Mouse (Mus musculus): ENCODE data around the gene Plbd2.

The Plbd2 gene

GRCm38 (mm10) chr5:120503144-120503795 is at the start of gene Plbd2:
TSS of gene Plbd2 (minus strand) at chr5:120503625.
- peak; percentile 78 to 94 for DNase-seq (ENCODE audit: low spot score in 2 of 2)

GRCm38 (mm10) chr5:120550673-120551072 is 47.2 kb upstream of the Plbd2 start:
- DNase-seq (ENCODE audit: low spot score in 2 of 2): no peak

GRCm38 (mm10) chr5:120550137-120550536 is 46.7 kb upstream of the Plbd2 start:
- no peak for DNase-seq (ENCODE audit: low spot score in 2 of 2)

- no peak for DNase-seq (ENCODE audit: low spot score in 2 of 2)
Observed at GRCm38 (mm10) chr5:120548236-120548850, 44.9 kb upstream of the Plbd2 start.

- no peak for DNase-seq (ENCODE audit: low spot score in 2 of 2)
Observed at GRCm38 (mm10) chr5:120536632-120537031, 33.2 kb upstream of the Plbd2 start.

GRCm38 (mm10) chr5:120536046-120536445 is 32.6 kb upstream of the Plbd2 start:
- peak in 1 of 2 experiments; percentile 62 for DNase-seq (ENCODE audit: low spot score in 2 of 2)

- DNase-seq (ENCODE audit: low spot score in 2 of 2): no peak
Observed at GRCm38 (mm10) chr5:120534686-120535075, 31.3 kb upstream of the Plbd2 start.

- no peak for DNase-seq (ENCODE audit: low spot score in 2 of 2)
Observed at GRCm38 (mm10) chr5:120534071-120534685, 30.8 kb upstream of the Plbd2 start.

- no peak for DNase-seq (ENCODE audit: low spot score in 2 of 2)
Observed at GRCm38 (mm10) chr5:120531631-120532030, 28.2 kb upstream of the Plbd2 start.

GRCm38 (mm10) chr5:120527296-120527964 is 24.0 kb upstream of the Plbd2 start:
- DNase-seq (ENCODE audit: low spot score in 2 of 2): no peak

- DNase-seq (ENCODE audit: low spot score in 2 of 2): no peak
Observed at GRCm38 (mm10) chr5:120526311-120526710, 22.9 kb upstream of the Plbd2 start.

GRCm38 (mm10) chr5:120525737-120526136 is 22.3 kb upstream of the Plbd2 start:
- no peak for DNase-seq (ENCODE audit: low spot score in 2 of 2)

GRCm38 (mm10) chr5:120524736-120525135 is 21.3 kb upstream of the Plbd2 start:
- no peak for DNase-seq (ENCODE audit: low spot score in 2 of 2)

- no peak for DNase-seq (ENCODE audit: low spot score in 2 of 2)
Observed at GRCm38 (mm10) chr5:120522649-120523048, 19.2 kb upstream of the Plbd2 start.

- no peak for DNase-seq (ENCODE audit: low spot score in 2 of 2)
Observed at GRCm38 (mm10) chr5:120517552-120517951, 14.1 kb upstream of the Plbd2 start.

- no peak for DNase-seq (ENCODE audit: low spot score in 2 of 2)
Observed at GRCm38 (mm10) chr5:120516221-120516984, 13.0 kb upstream of the Plbd2 start.

GRCm38 (mm10) chr5:120515451-120515850 is 12.0 kb upstream of the Plbd2 start:
- no peak for DNase-seq (ENCODE audit: low spot score in 2 of 2)

GRCm38 (mm10) chr5:120514754-120515153 is 11.3 kb upstream of the Plbd2 start:
- no peak for DNase-seq (ENCODE audit: low spot score in 2 of 2)

GRCm38 (mm10) chr5:120514031-120514677 is 10.7 kb upstream of the Plbd2 start:
- DNase-seq (ENCODE audit: low spot score in 2 of 2): no peak

GRCm38 (mm10) chr5:120512911-120513555 is 9.6 kb upstream of the Plbd2 start:
- no peak for DNase-seq (ENCODE audit: low spot score in 2 of 2)

All from cerebellum, postnatal 4 days (tissue).